Mouse (Mus musculus) E14TG2a.4 (cell line): ENCODE data around the gene Capns2.

Source experiments
- CTCF ChIP-seq: conservative IDR thresholded peaks from 2 replicates; pipeline ENCODE4 v1.5.1; 2014; ENCODE audit warnings: low read length
- NANOG ChIP-seq: IDR thresholded peaks from 2 replicates; pipeline ENCODE4 v1.6.1; 2014; ENCODE audit warnings: borderline replicate concordance, low read length, mixed read lengths
- POU5F1 ChIP-seq: IDR thresholded peaks from 2 replicates; pipeline ENCODE4 v1.6.1; 2014; ENCODE audit warnings: low read length, borderline replicate concordance

DNA sequence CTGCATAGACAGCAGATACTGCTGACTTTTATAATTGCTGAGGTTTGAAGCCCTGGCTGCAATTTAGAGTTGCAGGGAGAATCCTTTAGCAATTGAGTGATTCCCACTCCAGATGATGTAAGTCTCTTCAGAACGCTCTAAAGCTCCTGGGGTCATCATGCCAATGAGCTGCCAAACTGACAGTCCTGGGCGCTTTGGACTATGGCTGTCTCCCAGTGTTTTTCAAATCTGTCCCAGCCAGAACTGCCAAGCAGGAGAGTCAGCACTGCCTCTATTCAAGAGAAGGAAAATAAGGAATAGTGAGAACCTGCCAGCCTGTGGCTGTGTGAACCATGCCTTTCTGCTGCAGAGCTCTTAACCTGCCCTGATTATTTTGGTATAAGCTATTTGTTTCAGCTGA lies 1.8 kb downstream of the Capns2 start:
- TF ChIP-seq CTCF (no peak), POU5F1 (no peak), NANOG (no peak)
